Mouse (Mus musculus): ENCODE measurements around the gene Spem1. TPM values are rescaled to one million over a fixed set of nuclear protein-coding genes. Genes with fewer than 3 reads are reported as not detected.
A peak's percentile ranks its signal among the peaks of the same experiment; 100 is the strongest.

Spem1 gene
- total RNA-seq, 1 experiment: 0.27 TPM

DNA sequence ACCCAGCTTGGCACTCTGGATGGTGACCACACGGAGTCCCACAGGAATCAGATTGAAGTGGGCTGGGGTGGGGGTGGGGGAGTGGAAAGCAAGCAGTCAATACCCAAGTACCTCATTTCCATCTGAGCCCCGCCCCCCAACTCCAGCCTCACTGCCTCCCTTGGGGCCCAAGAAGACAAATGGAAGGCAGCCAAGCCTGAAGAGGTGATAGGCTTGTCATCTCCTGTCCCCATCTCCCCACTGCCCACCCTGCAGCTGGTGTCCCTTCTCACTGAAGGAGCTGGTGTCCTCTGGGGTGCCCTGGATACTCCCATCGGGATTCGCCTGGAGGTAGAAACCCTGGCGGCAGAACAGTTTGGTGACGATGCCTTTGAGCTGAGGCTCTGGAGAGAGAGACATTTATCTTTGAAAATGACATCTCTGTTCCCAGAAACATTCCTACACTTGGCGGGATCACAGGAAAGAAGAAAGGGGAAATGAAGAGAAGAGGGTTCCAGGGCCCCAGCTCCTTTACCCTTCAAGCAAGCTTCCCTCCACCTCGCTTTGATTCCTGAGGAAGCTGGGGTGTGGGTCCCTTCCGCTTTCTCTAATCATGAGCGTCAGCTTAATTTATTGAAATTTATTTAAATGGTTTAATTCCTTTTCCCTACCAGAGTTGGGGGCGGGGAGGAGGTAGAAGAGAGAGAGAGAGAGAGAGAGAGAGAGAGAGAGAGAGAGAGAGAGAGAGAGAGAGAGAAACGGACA is 22.4 kb downstream of the Spem1 start:
- no peak overlapping the region for H3K27ac ChIP-seq (ENCODE audit: insufficient read depth, low read depth, low read length, poor library complexity, severe bottlenecking)
- in situ Hi-C loops (cut with MboI; ENCODE audit: low sequenced_read_pairs in 2 of 2, unreplicated experiment in 2 of 2): loop anchor here in 1 of 2 experiments (10.0 kb wide), 1 partner anchor 75 kb away; the partner anchor contains the start of gene Tmem95
- peak overlapping the region; percentile 68 to 81 for H3K4me3 ChIP-seq (ENCODE audit: insufficient read depth in 1 of 2, low read depth in 1 of 2, low read length in 2 of 2, poor library complexity in 1 of 2, severe bottlenecking in 1 of 2)
- H3K36me3 ChIP-seq (ENCODE audit: control insufficient read depth, insufficient read depth, low read length, poor library complexity, severe bottlenecking): no peaks in the 10 kb centered on the region; the same call in 1 of the 2 replicates
- peaks cover 6 to 18% of the 10 kb centered on the region in 2 experiments for H3K4me1 ChIP-seq (ENCODE audit: control insufficient read depth in 2 of 2, insufficient read depth in 2 of 2, low read length in 2 of 2, poor library complexity in 1 of 2)
- H3K9me3 ChIP-seq (ENCODE audit: control insufficient read depth, insufficient read depth, low read depth, low read length): no peaks in the 10 kb centered on the region
- H3K9ac ChIP-seq (ENCODE audit: insufficient read depth, low read depth, low read length, poor library complexity, severe bottlenecking): peak overlapping the region; percentile 70
- no peak for DNase-seq (ENCODE audit: low read depth, low spot score)
- TF ChIP-seq ZNF384 (IDR thresholded peaks at IDR 0.05; ENCODE audit: low read depth, low read length) (no peak), ZC3H11A (IDR thresholded peaks at IDR 0.05; ENCODE audit: borderline replicate concordance, low read depth, low read length) (no peak), HCFC1 (IDR thresholded peaks at IDR 0.05; ENCODE audit: borderline replicate concordance, insufficient read depth, low read length) (no peak), MAFK (IDR thresholded peaks at IDR 0.05; ENCODE audit: insufficient read depth, low read depth, low read length) (no peak), CHD2 (IDR thresholded peaks at IDR 0.05; ENCODE audit: low read depth, low read length) (no peak)

DNA sequence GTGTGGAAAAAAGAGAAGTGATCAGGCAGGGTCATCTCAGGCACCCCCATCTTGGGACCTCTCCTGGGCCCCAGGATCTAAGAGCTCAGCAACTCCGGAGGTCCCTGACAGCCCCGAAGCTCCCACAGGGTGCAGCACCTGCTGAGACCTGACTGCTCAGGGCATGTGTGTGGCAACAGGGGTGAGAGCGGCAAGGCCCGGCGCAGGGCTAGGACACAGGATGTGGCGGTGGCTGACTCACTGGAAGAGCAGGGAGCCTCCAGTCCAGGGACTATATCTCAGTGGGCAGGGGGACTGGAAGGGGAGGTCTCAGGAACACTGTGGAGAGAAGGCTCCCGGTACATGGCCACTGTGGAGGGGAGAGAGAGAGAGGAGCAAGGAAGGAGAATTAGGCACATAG is 24.1 kb downstream of the Spem1 start:
- no peak for TF ChIP-seq HCFC1 (IDR thresholded peaks at IDR 0.05; ENCODE audit: borderline replicate concordance, insufficient read depth, low read length)
- TF ChIP-seq CHD2 (IDR thresholded peaks at IDR 0.05; ENCODE audit: low read depth, low read length): no peak
- no peak for TF ChIP-seq ZC3H11A (IDR thresholded peaks at IDR 0.05; ENCODE audit: borderline replicate concordance, low read depth, low read length)
- no peak for TF ChIP-seq MAFK (IDR thresholded peaks at IDR 0.05; ENCODE audit: insufficient read depth, low read depth, low read length)
- no peak for TF ChIP-seq ZNF384 (IDR thresholded peaks at IDR 0.05; ENCODE audit: low read depth, low read length)
- no peak for DNase-seq (ENCODE audit: low read depth, low spot score)
- H3K9ac ChIP-seq (ENCODE audit: insufficient read depth, low read depth, low read length, poor library complexity, severe bottlenecking): no peak overlapping the region
- H3K4me3 ChIP-seq (ENCODE audit: insufficient read depth in 1 of 2, low read depth in 1 of 2, low read length in 2 of 2, poor library complexity in 1 of 2, severe bottlenecking in 1 of 2): no peak overlapping the region
- no peak overlapping the region for H3K27ac ChIP-seq (ENCODE audit: insufficient read depth, low read depth, low read length, poor library complexity, severe bottlenecking)
- in situ Hi-C loops (cut with MboI; ENCODE audit: low sequenced_read_pairs in 2 of 2, unreplicated experiment in 2 of 2): no loop called here
- no peaks in the 10 kb centered on the region for H3K36me3 ChIP-seq (ENCODE audit: control insufficient read depth, insufficient read depth, low read length, poor library complexity, severe bottlenecking)
- H3K4me1 ChIP-seq (ENCODE audit: control insufficient read depth in 2 of 2, insufficient read depth in 2 of 2, low read length in 2 of 2, poor library complexity in 1 of 2): peaks cover 3 to 12% of the 10 kb centered on the region in 2 experiments
- H3K9me3 ChIP-seq (ENCODE audit: control insufficient read depth, insufficient read depth, low read depth, low read length): no peaks in the 10 kb centered on the region

DNA sequence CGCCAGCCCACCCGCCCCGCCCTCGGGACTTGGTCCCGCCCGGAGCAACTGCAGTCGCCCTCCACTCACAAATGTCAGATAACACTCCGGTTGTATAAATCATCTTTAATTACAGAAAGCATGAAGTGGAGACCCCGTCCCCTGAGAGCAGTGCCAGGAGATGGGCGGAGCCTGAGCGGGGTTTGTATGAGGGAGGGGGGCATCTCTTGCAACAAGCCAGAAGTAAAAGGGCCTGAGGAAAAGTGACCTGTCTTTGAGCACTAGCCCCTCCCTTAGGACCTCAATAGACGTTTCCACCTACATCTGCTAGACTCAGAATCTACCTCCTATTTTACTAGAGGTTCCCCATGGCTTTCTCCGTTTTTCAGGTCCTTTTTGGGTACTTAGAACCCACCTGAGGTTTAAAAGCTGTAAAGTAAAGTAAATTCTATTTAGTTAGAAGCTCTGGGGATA is 26.0 kb downstream of the Spem1 start:
- Histone ChIP-seq H3K4me3 (ENCODE audit: insufficient read depth in 1 of 2, low read depth in 1 of 2, low read length in 2 of 2, poor library complexity in 1 of 2, severe bottlenecking in 1 of 2) (peak overlapping the region; percentile 74 to 76), H3K27ac (ENCODE audit: insufficient read depth, low read depth, low read length, poor library complexity, severe bottlenecking) (no peak overlapping the region), H3K4me1 (ENCODE audit: control insufficient read depth in 2 of 2, insufficient read depth in 2 of 2, low read length in 2 of 2, poor library complexity in 1 of 2) (peaks cover 3 to 8% of the 10 kb centered on the region in 2 experiments; a peak in 2 of 4 replicates), H3K9ac (ENCODE audit: insufficient read depth, low read depth, low read length, poor library complexity, severe bottlenecking) (no peak overlapping the region), H3K36me3 (ENCODE audit: control insufficient read depth, insufficient read depth, low read length, poor library complexity, severe bottlenecking) (no peaks in the 10 kb centered on the region), H3K9me3 (ENCODE audit: control insufficient read depth, insufficient read depth, low read depth, low read length) (no peaks in the 10 kb centered on the region)
- in situ Hi-C loops (cut with MboI; ENCODE audit: low sequenced_read_pairs in 2 of 2, unreplicated experiment in 2 of 2): no loop called here
- DNase-seq (ENCODE audit: low read depth, low spot score): no peak
- TF ChIP-seq HCFC1 (IDR thresholded peaks at IDR 0.05; ENCODE audit: borderline replicate concordance, insufficient read depth, low read length): no peak
- no peak for TF ChIP-seq CHD2 (IDR thresholded peaks at IDR 0.05; ENCODE audit: low read depth, low read length)
- TF ChIP-seq ZNF384 (IDR thresholded peaks at IDR 0.05; ENCODE audit: low read depth, low read length): no peak
- TF ChIP-seq MAFK (IDR thresholded peaks at IDR 0.05; ENCODE audit: insufficient read depth, low read depth, low read length): no peak
- no peak for TF ChIP-seq ZC3H11A (IDR thresholded peaks at IDR 0.05; ENCODE audit: borderline replicate concordance, low read depth, low read length)

DNA sequence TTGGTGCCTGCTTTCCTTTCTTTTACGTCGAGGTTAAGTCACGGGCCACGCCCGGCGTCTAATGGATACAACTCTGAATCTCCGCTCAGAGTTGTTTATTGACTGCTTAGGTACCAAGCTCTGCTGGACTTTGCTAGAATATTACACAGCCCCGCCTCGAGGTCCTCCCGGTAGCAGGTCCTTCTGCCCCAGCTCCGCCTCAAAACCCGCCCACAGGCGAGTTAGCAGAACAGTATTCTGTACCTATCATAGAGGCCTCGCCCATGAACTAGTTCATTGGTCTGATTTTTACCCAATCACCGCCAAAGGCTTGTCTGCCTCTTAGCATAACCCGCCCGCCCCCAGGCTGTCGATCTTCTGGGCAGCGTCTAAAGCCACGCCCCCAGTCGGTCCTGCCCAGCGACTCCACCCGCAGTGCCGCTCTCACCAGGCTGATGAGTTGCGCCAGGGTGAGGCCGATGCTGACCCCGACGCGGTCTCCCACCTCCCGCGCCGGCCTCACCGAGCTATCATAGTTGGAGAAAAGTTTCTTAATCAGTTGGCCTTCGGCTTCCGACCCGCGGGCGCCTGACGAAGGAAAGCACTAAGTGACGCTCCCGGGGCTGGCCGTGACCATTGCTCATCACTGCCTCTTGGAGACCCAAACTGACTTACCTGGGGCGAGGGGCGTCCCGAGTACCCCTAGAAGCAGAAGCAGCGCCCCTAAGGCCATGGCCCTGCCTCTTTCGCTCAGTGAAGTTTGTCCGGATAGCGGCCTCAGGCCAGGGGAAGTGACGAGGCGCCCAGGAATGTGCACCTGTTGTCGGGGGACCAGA is 26.6 kb downstream of the Spem1 start, which contains the start of gene Chrnb1:
Gene Chrnb1 (minus strand): TSS at position 776 of the 815 bp plus-strand sequence.
- TF ChIP-seq MAFK (IDR thresholded peaks at IDR 0.05; ENCODE audit: insufficient read depth, low read depth, low read length): no peak
- TF ChIP-seq ZC3H11A (IDR thresholded peaks at IDR 0.05; ENCODE audit: borderline replicate concordance, low read depth, low read length): no peak
- TF ChIP-seq CHD2 (IDR thresholded peaks at IDR 0.05; ENCODE audit: low read depth, low read length): no peak
- no peak for TF ChIP-seq ZNF384 (IDR thresholded peaks at IDR 0.05; ENCODE audit: low read depth, low read length)
- TF ChIP-seq HCFC1 (IDR thresholded peaks at IDR 0.05; ENCODE audit: borderline replicate concordance, insufficient read depth, low read length): no peak
- Histone ChIP-seq H3K9ac (ENCODE audit: insufficient read depth, low read depth, low read length, poor library complexity, severe bottlenecking) (peak within 1 kb of the TSS; percentile 68), H3K27ac (ENCODE audit: insufficient read depth, low read depth, low read length, poor library complexity, severe bottlenecking) (no peak within 1 kb of the TSS), H3K4me1 (ENCODE audit: control insufficient read depth in 2 of 2, insufficient read depth in 2 of 2, low read length in 2 of 2, poor library complexity in 1 of 2) (peaks cover 3 to 8% of the 10 kb centered on the region in 2 experiments; a peak in 2 of 4 replicates), H3K9me3 (ENCODE audit: control insufficient read depth, insufficient read depth, low read depth, low read length) (no peaks in the 10 kb centered on the region), H3K4me3 (ENCODE audit: insufficient read depth in 1 of 2, low read depth in 1 of 2, low read length in 2 of 2, poor library complexity in 1 of 2, severe bottlenecking in 1 of 2) (peak within 1 kb of the TSS; percentile 74 to 76), H3K36me3 (ENCODE audit: control insufficient read depth, insufficient read depth, low read length, poor library complexity, severe bottlenecking) (no peaks in the 10 kb centered on the region)
- in situ Hi-C loops (cut with MboI; ENCODE audit: low sequenced_read_pairs in 2 of 2, unreplicated experiment in 2 of 2): no loop called here
- DNase-seq (ENCODE audit: low read depth, low spot score): peak; percentile 92
